Mouse (Mus musculus) fibroblast of lung, adult 2 months (primary cell): ENCODE results near the gene Tfdp1.
A peak's percentile ranks its signal among the peaks of the same experiment; 100 is the strongest.

Experiments
- DNase-seq: peaks from one replicate; pipeline ENCODE4 v3.0.0-alpha.2; 2011; ENCODE audit warnings: low read depth

Gene Tfdp1

DNA sequence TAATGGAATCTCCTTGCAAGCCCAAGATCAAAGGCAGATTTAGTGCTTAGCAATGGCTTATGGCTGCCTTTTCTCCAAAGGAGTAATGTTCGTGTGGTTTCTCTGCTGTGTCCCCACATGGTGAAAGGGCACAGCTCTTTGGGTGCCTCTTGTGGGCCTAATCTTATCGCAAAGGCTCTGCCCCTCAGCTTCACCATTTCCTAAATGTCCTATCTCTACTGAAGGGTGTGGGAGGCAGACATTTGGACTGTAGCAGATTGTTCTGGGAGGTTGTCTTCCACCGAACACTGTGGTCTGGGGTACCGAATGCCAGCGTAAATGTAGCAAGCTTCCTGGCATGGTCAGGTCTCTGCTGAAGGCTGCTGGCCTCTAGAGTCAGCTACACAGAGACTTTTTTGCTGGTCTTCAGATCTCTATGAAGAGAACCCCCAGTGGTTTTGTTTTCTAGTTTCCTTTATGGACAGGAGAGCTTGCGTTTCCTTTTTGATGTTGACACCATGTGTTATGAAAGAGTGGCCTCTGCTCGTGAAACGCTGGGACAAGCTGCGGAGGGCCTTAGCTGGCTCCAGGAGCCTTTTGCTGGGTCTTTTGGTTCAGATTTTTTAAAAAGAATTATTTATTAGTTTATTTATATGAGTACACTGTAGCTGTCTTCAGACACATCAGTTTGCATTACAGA lies 14.7 kb downstream of the Tfdp1 start:
- no peak for DNase-seq

DNA sequence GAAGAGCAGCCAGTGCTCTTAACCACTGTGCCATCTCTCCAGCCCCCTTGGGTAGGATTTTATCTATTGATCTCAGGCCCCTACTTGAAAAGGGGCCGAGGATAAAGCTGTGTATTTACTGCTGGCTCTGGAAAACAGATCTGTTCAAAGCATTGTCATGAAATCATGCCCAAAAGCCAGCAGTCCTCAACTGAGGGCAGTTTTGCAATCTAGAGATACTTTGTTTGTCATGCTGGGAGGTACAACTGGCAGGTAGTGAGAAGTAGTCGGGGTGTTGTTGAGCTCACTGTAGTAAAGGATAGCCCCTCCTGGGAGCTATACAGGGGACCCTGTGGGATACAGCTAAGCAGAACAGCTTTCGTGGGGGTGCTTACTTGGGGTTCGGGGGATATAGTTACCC lies 15.3 kb downstream of the Tfdp1 start:
- no peak for DNase-seq

- no peak for DNase-seq
Observed at GRCm38 (mm10) chr8:13356221-13356620, 17.7 kb downstream of the Tfdp1 start.

GRCm38 (mm10) chr8:13356681-13357080 lies 18.1 kb downstream of the Tfdp1 start:
- DNase-seq, result no peak

- DNase-seq, result no peak
Observed at GRCm38 (mm10) chr8:13360213-13360612, 21.7 kb downstream of the Tfdp1 start.

- no peak for DNase-seq
Observed at GRCm38 (mm10) chr8:13361865-13362264, 23.3 kb downstream of the Tfdp1 start.

DNA sequence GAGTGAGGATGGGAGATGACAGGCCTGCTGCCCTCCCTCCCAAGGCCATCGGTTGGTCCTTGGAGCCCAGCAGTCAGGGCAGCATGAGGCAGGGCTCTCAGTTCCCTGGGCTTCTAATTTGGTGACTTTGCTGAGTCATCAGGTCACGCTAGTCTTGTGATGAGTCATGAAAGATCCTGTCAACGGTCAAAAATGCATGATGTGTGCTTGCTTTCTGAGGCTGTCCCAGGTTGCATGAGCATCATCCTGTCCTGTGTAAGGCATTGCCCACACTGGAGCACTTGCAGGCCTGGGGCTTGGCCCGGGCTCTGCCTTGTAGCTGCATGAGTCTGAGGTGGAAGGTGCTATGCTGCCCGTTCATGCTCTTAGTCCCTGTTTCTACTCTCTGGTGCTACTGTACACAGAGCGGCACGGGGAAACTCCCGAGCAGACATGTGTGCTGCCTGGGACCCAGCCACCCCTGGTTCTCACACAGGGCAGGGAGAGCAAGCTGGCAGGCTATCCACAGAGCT lies 34.7 kb downstream of the Tfdp1 start:
- DNase-seq, result peak; percentile 22

GRCm38 (mm10) chr8:13381630-13382029 lies 43.1 kb downstream of the Tfdp1 start:
- DNase-seq, result no peak

DNA sequence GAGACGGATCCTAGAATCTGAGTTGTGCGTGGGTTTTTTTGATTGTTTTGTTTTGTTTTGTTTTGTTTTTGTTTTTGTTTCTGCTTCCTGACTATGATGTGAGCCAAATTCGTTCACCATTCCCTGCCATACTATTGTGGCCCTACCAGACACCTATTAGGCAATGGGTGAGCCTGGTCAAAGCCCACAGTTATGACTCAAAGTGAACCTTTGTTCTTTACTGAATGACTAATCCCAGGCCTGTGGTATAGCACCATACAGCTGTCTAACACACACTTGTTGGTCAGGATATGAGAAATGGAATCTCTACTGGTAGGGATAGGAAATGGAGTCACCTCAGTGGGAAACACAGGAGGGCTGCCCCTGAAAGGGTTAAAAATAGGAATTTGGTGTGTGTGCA lies 44.0 kb downstream of the Tfdp1 start:
- no peak for DNase-seq

GRCm38 (mm10) chr8:13382999-13383398 lies 44.4 kb downstream of the Tfdp1 start:
- no peak for DNase-seq

- DNase-seq, result no peak
Observed at GRCm38 (mm10) chr8:13386366-13386765, 47.8 kb downstream of the Tfdp1 start.

- no peak for DNase-seq
Observed at GRCm38 (mm10) chr8:13387728-13388127, 49.2 kb downstream of the Tfdp1 start.

GRCm38 (mm10) chr8:13388744-13389143 lies 50.2 kb downstream of the Tfdp1 start:
- DNase-seq, result no peak

- no peak for DNase-seq
Observed at GRCm38 (mm10) chr8:13393869-13394268, 55.3 kb downstream of the Tfdp1 start.

- DNase-seq, result no peak
Observed at GRCm38 (mm10) chr8:13396725-13397124, 58.2 kb downstream of the Tfdp1 start, which contains the start of gene Atp4b. Gene Atp4b (minus strand): TSS chr8:13396825.

- DNase-seq, result no peak
Observed at GRCm38 (mm10) chr8:13403517-13403916, 65.0 kb downstream of the Tfdp1 start.

DNA sequence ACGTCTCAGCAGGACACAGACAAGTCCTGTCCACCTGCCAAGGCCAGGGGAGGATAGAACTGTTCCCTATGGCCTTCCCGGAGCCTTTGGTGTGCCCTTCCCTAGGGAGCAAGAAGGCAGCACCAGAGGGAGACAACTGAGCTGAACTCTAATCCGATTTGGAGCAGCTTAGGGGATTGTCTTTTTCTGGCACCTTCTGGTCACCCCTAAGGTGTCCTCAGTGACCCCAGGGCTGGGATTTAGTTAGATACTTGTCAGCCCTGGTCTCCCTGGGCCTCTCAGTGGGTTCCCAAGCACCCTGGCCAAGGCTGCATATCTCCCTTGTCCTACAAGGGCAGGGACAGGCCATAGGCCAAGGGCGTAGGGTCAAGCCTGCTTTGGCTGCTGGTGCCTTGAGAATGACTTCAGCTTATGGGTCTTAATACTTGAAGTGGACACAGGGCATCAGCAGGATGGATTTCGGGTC lies 66.1 kb downstream of the Tfdp1 start, which contains the start of gene Grk1:
TSS of gene Grk1 (plus strand) at position 416 of the 466 bp plus-strand sequence.
- DNase-seq, result no peak

- no peak for DNase-seq
Observed at GRCm38 (mm10) chr8:13406011-13406410, 67.5 kb downstream of the Tfdp1 start.

DNA sequence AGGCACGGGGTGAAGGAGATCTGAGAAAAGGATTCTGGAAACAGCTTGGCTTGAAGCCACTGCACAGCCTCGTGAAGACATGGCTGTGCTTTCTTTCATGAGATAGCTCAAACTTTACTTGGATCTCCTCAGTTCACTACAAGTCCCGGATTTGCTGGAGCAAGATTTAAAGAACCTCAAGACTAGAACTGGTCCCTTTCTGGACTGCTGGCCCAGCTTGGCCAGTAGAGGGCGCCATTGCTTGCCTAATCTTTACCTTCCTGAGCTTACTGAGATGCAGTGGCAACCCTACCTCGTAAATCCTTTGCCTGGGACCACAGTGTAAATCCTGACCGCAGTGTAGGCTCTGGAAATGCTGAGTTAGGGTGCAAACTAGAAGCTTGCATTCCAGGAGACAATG lies 73.0 kb downstream of the Tfdp1 start:
- no peak for DNase-seq

GRCm38 (mm10) chr8:13412891-13413558 lies 74.5 kb downstream of the Tfdp1 start:
- DNase-seq, result no peak

- DNase-seq, result no peak
Observed at GRCm38 (mm10) chr8:13413823-13414390, 75.4 kb downstream of the Tfdp1 start.

- no peak for DNase-seq
Observed at GRCm38 (mm10) chr8:13415879-13416278, 77.3 kb downstream of the Tfdp1 start.

GRCm38 (mm10) chr8:13419111-13419639 lies 80.6 kb downstream of the Tfdp1 start:
- peak; percentile 66 for DNase-seq
